Mouse (Mus musculus) forebrain, embryonic 10.5 days (tissue): ENCODE measurements at regions not wholly inside any gene's neighbourhood (a gene's known extent, or its start where the extent isn't known, plus 50 kb on each side); places are given as distances from the start of the nearest gene placed in this dataset.

Experiments used
- DNase-seq: peaks from one replicate; pipeline ENCODE4 v3.0.0-alpha.2; 2017; ENCODE audit warnings: low spot score; ENCODE audit errors: extremely low spot score
- H3K27ac ChIP-seq: fragments of 300-500 bp; sonication (generic); 2 replicates; pipeline ENCODE4 v1.5.1; 2016; ENCODE audit warnings: mild to moderate bottlenecking
- H3K27me3 ChIP-seq: fragments of 300-500 bp; sonication (generic); 2 replicates; pipeline ENCODE4 v1.6.1; 2016; ENCODE audit warnings: mild to moderate bottlenecking; ENCODE audit not compliant: poor library complexity, severe bottlenecking
- H3K36me3 ChIP-seq: fragments of 300-500 bp; sonication (generic); replicated peaks from 2 replicates; pipeline ENCODE4 v1.6.1; 2016; ENCODE audit warnings: mild to moderate bottlenecking, moderate library complexity
- H3K4me1 ChIP-seq: fragments of 300-500 bp; sonication (generic); 2 replicates; pipeline ENCODE4 v1.6.1; 2016
- H3K4me3 ChIP-seq: fragments of 300-500 bp; sonication (generic); 2 replicates; pipeline ENCODE4 v1.5.1; 2016; ENCODE audit warnings: mild to moderate bottlenecking, moderate library complexity
- H3K9me3 ChIP-seq: fragments of 300-500 bp; sonication (generic); 2 replicates; pipeline ENCODE4 v1.6.1; 2016; ENCODE audit warnings: mild to moderate bottlenecking, moderate library complexity
- WGBS: fragments of 180-500 bp; shearing (Covaris S2); methylation state at CpG from one replicate; pipeline ENCODE4 v1.1.7; 2016; 5-methylcytosine and 5-hydroxymethylcytosine counted together

- Histone ChIP-seq H3K9me3 (no peaks in the 10 kb centered on the region), H3K27ac (no peak overlapping the region), H3K36me3 (no peaks in the 10 kb centered on the region), H3K4me1 (no peaks in the 10 kb centered on the region), H3K4me3 (no peak overlapping the region), H3K27me3 (no peaks in the 10 kb centered on the region)
- DNase-seq, result no peak
- 79% methylated on average over 3 of the region's 3 CpGs for WGBS
These were observed 76.7 kb upstream of the 4930412O13Rik start for GRCm38 (mm10) chr2:9804306-9804705.

- Histone ChIP-seq H3K9me3 (no peaks in the 10 kb centered on the region), H3K4me3 (no peak overlapping the region), H3K27ac (no peak overlapping the region), H3K27me3 (no peaks in the 10 kb centered on the region), H3K36me3 (no peaks in the 10 kb centered on the region), H3K4me1 (no peaks in the 10 kb centered on the region)
- WGBS, result 87% methylated on average over 6 of the region's 6 CpGs
- DNase-seq, result no peak
These were observed 75.5 kb upstream of the 4930412O13Rik start for GRCm38 (mm10) chr2:9805590-9805989.
